Mouse (Mus musculus) left cerebral cortex, postnatal 25 days (tissue): ENCODE measurements around the gene Ppp2r5b. TPM values are rescaled to one million over a fixed set of nuclear protein-coding genes. Genes with fewer than 3 reads are reported as not detected.

Experiments
- DNase-seq, 2 experiments: peaks; one replicate each; pipeline ENCODE4 v3.0.0; 2022; ENCODE audit warnings: low spot score in 2 of 2, mixed read lengths in 1 of 2
- intact Hi-C: fragments of 180-260 bp; cut with DNase I; formaldehyde crosslinking; loops from one replicate; pipeline ENCODE4 v1.15.1; 2025
- total RNA-seq, 2 experiments: library from RNA; stranded (reverse); gene quantifications; 2 replicates each; pipeline ENCODE4 v1.2.3; 2021

The Ppp2r5b gene
- total RNA-seq, 2 experiments from 2014 or later = 153 to 165 TPM

GRCm38 (mm10) chr19:6270661-6271060 lies 35.0 kb upstream of the Ppp2r5b start:
- no peak for DNase-seq
- intact Hi-C loops = no loop called here

GRCm38 (mm10) chr19:6269798-6270475 lies 34.3 kb upstream of the Ppp2r5b start:
- intact Hi-C loops = no loop called here

GRCm38 (mm10) chr19:6268670-6269132 lies 33.0 kb upstream of the Ppp2r5b start:
- intact Hi-C loops = loop anchor here (1.0 kb wide), 2 partner anchors 37 to 63 kb away; no protein-coding TSS in a partner anchor
- no peak for DNase-seq

More at GRCm38 (mm10) chr19:6269798-6270475, 34.3 kb upstream of the Ppp2r5b start:
- no peak for DNase-seq

GRCm38 (mm10) chr19:6268170-6268528 lies 32.5 kb upstream of the Ppp2r5b start:
- intact Hi-C loops = loop anchor here (1.0 kb wide), 2 partner anchors 37 to 63 kb away; no protein-coding TSS in a partner anchor
- DNase-seq = peak; percentile 81 to 85

GRCm38 (mm10) chr19:6267306-6268169 lies 31.9 kb upstream of the Ppp2r5b start:
- DNase-seq = no peak
- intact Hi-C loops = loop anchor here (1.0 kb wide), 2 partner anchors 38 to 64 kb away; no protein-coding TSS in a partner anchor

- no peak for DNase-seq
- intact Hi-C loops = no loop called here
Observed at GRCm38 (mm10) chr19:6265727-6266182, 30.1 kb upstream of the Ppp2r5b start.

- no peak for DNase-seq
- intact Hi-C loops = no loop called here
Observed at GRCm38 (mm10) chr19:6264945-6265344, 29.3 kb upstream of the Ppp2r5b start.

- intact Hi-C loops = no loop called here
- peak in 1 of 2 experiments; percentile 74 for DNase-seq
Observed at GRCm38 (mm10) chr19:6264200-6264599, 28.5 kb upstream of the Ppp2r5b start.

- intact Hi-C loops = no loop called here
- DNase-seq = no peak
Observed at GRCm38 (mm10) chr19:6262839-6263433, 27.3 kb upstream of the Ppp2r5b start.

GRCm38 (mm10) chr19:6262222-6262621 lies 26.6 kb upstream of the Ppp2r5b start:
- DNase-seq = peak; percentile 34 to 62
- intact Hi-C loops = no loop called here

GRCm38 (mm10) chr19:6261379-6261778 lies 25.7 kb upstream of the Ppp2r5b start:
- DNase-seq = no peak

GRCm38 (mm10) chr19:6260946-6261345 lies 25.3 kb upstream of the Ppp2r5b start:
- intact Hi-C loops = no loop called here
- DNase-seq = no peak

More at GRCm38 (mm10) chr19:6261379-6261778, 25.7 kb upstream of the Ppp2r5b start:
- intact Hi-C loops = no loop called here

GRCm38 (mm10) chr19:6260428-6260827 lies 24.8 kb upstream of the Ppp2r5b start:
- no peak for DNase-seq
- intact Hi-C loops = no loop called here

- DNase-seq = no peak
- intact Hi-C loops = no loop called here
Observed at GRCm38 (mm10) chr19:6253021-6253420, 17.3 kb upstream of the Ppp2r5b start.

GRCm38 (mm10) chr19:6247526-6248300 lies 12.0 kb upstream of the Ppp2r5b start:
- intact Hi-C loops = no loop called here
- no peak for DNase-seq

GRCm38 (mm10) chr19:6245806-6246205 lies 10.1 kb upstream of the Ppp2r5b start:
- no peak for DNase-seq
- intact Hi-C loops = no loop called here

GRCm38 (mm10) chr19:6243226-6243625 lies 7.6 kb upstream of the Ppp2r5b start:
- DNase-seq = no peak
- intact Hi-C loops = no loop called here

GRCm38 (mm10) chr19:6242281-6242680 lies 6.6 kb upstream of the Ppp2r5b start:
- DNase-seq = no peak
- intact Hi-C loops = no loop called here
